ENCODE assay signal across 15 mouse cellular contexts in the genomic region with DNA sequence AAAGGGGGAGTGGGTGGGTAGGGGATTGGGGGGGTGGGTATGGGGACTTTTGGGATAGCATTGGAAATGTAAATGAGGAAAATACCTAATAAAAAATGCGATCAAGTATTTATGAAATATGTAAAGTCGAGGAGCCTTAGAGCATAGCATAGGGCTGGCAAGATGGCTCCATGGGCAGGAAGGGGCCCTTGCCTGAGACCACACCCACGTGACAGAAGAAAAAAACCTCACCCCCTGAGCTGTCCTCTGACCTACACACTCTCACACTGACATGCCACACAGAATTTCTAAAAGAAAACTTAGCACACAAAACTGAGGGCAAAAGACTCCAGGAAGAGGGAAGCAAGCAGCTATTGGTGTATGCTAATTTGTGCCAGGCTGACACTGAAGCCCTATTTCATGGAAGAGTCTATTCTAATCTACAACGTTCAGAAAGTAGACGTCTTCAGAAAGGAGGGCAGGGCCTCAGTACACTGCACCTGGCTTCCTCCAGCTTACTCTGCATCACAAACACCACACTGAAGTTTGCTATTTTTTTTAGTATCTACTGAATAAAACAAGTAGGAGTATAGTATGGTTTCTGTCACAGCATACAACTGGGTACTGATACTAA.
"Had no signal": no experiment of that assay in that cellular context is flagged by ENCODE, and none has a peak within 500 bp of the region (broad histone marks: within the 10 kb centered on the region; RNA-seq: fewer than 3 reads in every experiment).

No protein-coding gene starts in this region.

- H3K4me2 ChIP-seq: limb, embryonic 15.5 days; midbrain, embryonic 13.5 days; neural tube, embryonic 15.5 days had no signal

- H3K36me3 ChIP-seq: limb, embryonic 15.5 days; midbrain, embryonic 13.5 days had no signal

- ATAC-seq: hindbrain, postnatal 0 days; lung, postnatal 0 days; midbrain, embryonic 13.5 days had no signal

- DNase-seq: kidney, adult 11 months; kidney, adult 9 months; kidney, postnatal 36 days; layer of hippocampus, adult 9-11 months; layer of hippocampus, postnatal 36 days; lung, adult 2 months; lung, postnatal 36 days had no signal

- H3K27me3 ChIP-seq: limb, embryonic 15.5 days; megakaryocyte, embryonic 14.5 days; midbrain, embryonic 13.5 days; neural tube, embryonic 15.5 days had no signal

- H3K27ac ChIP-seq: hindbrain, postnatal 0 days; kidney, postnatal 0 days; limb, embryonic 15.5 days; midbrain, embryonic 13.5 days; neural tube, embryonic 15.5 days had no signal

- H3K9me3 ChIP-seq: limb, embryonic 15.5 days; midbrain, embryonic 13.5 days; neural tube, embryonic 15.5 days had no signal

- H3K9ac ChIP-seq: limb, embryonic 15.5 days; midbrain, embryonic 13.5 days; neural tube, embryonic 15.5 days had no signal

- H3K4me3 ChIP-seq: limb, embryonic 15.5 days; megakaryocyte, embryonic 14.5 days; midbrain, embryonic 13.5 days; myocyte; neural tube, embryonic 15.5 days had no signal

- H3K4me1 ChIP-seq: limb, embryonic 15.5 days; neural tube, embryonic 15.5 days had no signal
